ENCODE assay signal across 22 mouse cellular contexts in the genomic region with DNA sequence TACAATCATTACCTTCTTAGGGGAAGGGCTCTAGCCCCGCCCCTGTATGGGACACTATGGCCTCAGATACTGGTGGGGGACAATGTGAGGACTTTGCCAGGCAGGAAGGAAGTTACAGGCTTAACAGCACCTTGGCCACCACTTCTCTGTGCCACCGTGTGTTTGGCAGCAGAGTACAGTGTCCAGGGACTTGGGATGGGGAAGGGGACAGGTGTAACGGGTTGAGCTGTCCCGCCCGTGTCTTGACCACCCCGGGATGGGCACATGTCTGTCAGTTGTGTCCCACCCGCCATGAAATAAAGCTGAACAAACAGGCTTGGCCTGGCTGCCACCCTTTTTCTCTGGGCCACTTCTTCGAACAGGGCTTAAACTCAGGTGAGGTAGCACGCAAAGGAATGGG. TPM values are rescaled to one million over a fixed set of nuclear protein-coding genes. Genes with fewer than 3 reads are reported as not detected.
DNase-seq lines count a peak whose midpoint lies in the region; ATAC-seq lines count a peak whose summit lies in the region.
"Had no signal": no experiment of that assay in that cellular context is flagged by ENCODE, and none has a peak within 500 bp of the region (broad histone marks: within the 10 kb centered on the region; RNA-seq: fewer than 3 reads in every experiment).

No protein-coding gene starts in this region.

- H3K4me2 ChIP-seq in neural tube, embryonic 15.5 days, result no peak overlapping the region
- H3K4me2 ChIP-seq in forebrain, embryonic 11.5 days (ENCODE audit: low read depth, low read length, severe bottlenecking), result no peak overlapping the region
- H3K4me2 ChIP-seq: embryonic facial prominence, embryonic 12.5 days; forebrain, embryonic 12.5 days had no signal

- H3K36me3 ChIP-seq in neural tube, embryonic 15.5 days, result peaks cover 18% of the 10 kb centered on the region
- H3K36me3 ChIP-seq in forebrain, embryonic 11.5 days (ENCODE audit: control insufficient read depth, insufficient read depth, low read length), result no peaks in the 10 kb centered on the region
- H3K36me3 ChIP-seq: G1E had no signal

- H3K4me1 ChIP-seq in neural tube, embryonic 15.5 days, result peaks cover 26% of the 10 kb centered on the region
- H3K4me1 ChIP-seq in forebrain, embryonic 11.5 days (replicated peaks; ENCODE audit: control insufficient read depth, insufficient read depth, low read length), result peaks cover 16% of the 10 kb centered on the region

- no peaks in the 10 kb centered on the region for H3K27me3 ChIP-seq in neural tube, embryonic 15.5 days (replicated peaks)
- H3K27me3 ChIP-seq in forebrain, embryonic 11.5 days (ENCODE audit: control insufficient read depth, insufficient read depth, low read length), result no peaks in the 10 kb centered on the region; the same call in 1 of the 2 replicates
- H3K27me3 ChIP-seq: Patski had no signal

- peak; percentile 57 for DNase-seq in cerebellum, adult 9-11 months
- DNase-seq in cerebellum, postnatal 14 days, result no peak
- no peak for DNase-seq in neural tube, embryonic 10.5 days (ENCODE audit: extremely low spot score, low spot score)
- DNase-seq in forebrain, embryonic 11.5 days (ENCODE audit: low spot score), result no peak
- DNase-seq: adrenal gland, adult 8-10 months; adrenal gland, postnatal 14 days; adrenal gland, postnatal 36 days; cerebellum, adult 8-10 months; cerebellum, postnatal 10 days; cerebellum, postnatal 36 days had no signal

- H3K4me3 ChIP-seq in neural tube, embryonic 15.5 days (replicated peaks), result no peak overlapping the region
- no peak overlapping the region for H3K4me3 ChIP-seq in forebrain, embryonic 11.5 days (ENCODE audit: low read depth, low read length)
- H3K4me3 ChIP-seq: embryonic facial prominence, embryonic 10.5 days; embryonic facial prominence, embryonic 12.5 days; forebrain, embryonic 12.5 days had no signal

- no peak for ATAC-seq in neural tube, embryonic 15.5 days (ENCODE audit: low FRiP score)
- no peak for ATAC-seq in forebrain, embryonic 11.5 days (replicated peaks; ENCODE audit: low FRiP score)
- ATAC-seq: activated CD4-positive, CD25-positive, alpha-beta regulatory T cell, adult 4 months; forebrain, embryonic 14.5 days; forebrain, embryonic 16.5 days; Patski had no signal

- no peaks in the 10 kb centered on the region for H3K9me3 ChIP-seq in neural tube, embryonic 15.5 days (replicated peaks)
- H3K9me3 ChIP-seq in forebrain, embryonic 11.5 days (ENCODE audit: control insufficient read depth, low read length), result no peaks in the 10 kb centered on the region
- H3K9me3 ChIP-seq: embryonic facial prominence, embryonic 10.5 days; embryonic facial prominence, embryonic 12.5 days; forebrain, embryonic 12.5 days; G1E had no signal

- 71% methylated on average over 9 of the region's 9 CpGs for WGBS in neural tube, embryonic 15.5 days
- 62% methylated on average over 9 of the region's 9 CpGs for WGBS in forebrain, embryonic 11.5 days

- 0 out of 2 replicates have a peak overlapping the region, but pooled peaks have one; percentile 18 for H3K27ac ChIP-seq in neural tube, embryonic 15.5 days (replicated peaks)
- no peak overlapping the region for H3K27ac ChIP-seq in forebrain, embryonic 11.5 days (ENCODE audit: low read depth, low read length)
- H3K27ac ChIP-seq: embryonic facial prominence, embryonic 10.5 days; embryonic facial prominence, embryonic 12.5 days had no signal

- H3K9ac ChIP-seq in neural tube, embryonic 15.5 days (replicated peaks), result no peak overlapping the region
- no peak overlapping the region for H3K9ac ChIP-seq in forebrain, embryonic 11.5 days (ENCODE audit: low read length)
- H3K9ac ChIP-seq: embryonic facial prominence, embryonic 12.5 days; forebrain, embryonic 12.5 days had no signal

RNA-seq across cellular contexts. Expression of gene Kctd17, which starts 10.6 kb away (rescaled TPM):
- 141 and 158 TPM in 2 replicates for polyA plus RNA-seq in neural tube, embryonic 15.5 days (2015; fragmentation: Nextera tagmentation; extraction: Ambion mirVana)
- 67.9 and 76.7 TPM in 2 replicates for polyA plus RNA-seq in forebrain, embryonic 11.5 days (2014; fragmentation: Nextera tagmentation; extraction: Ambion mirVana)

RNA-seq across cellular contexts. Expression of gene Tmprss6, which starts 29.5 kb away (rescaled TPM):
- polyA plus RNA-seq in neural tube, embryonic 15.5 days (2015; fragmentation: Nextera tagmentation; extraction: Ambion mirVana), result 0.05 and 0.69 TPM in 2 replicates
- polyA plus RNA-seq in forebrain, embryonic 11.5 days (2014; fragmentation: Nextera tagmentation; extraction: Ambion mirVana), result 0.31 and 0.79 TPM in 2 replicates
- polyA plus RNA-seq: activated CD4-positive, CD25-positive, alpha-beta regulatory T cell, adult 4 months; G1E had no signal

RNA-seq across cellular contexts. Expression of gene Mpst, which starts 32.8 kb away (rescaled TPM):
- polyA plus RNA-seq in neural tube, embryonic 15.5 days (2015; fragmentation: Nextera tagmentation; extraction: Ambion mirVana), result 3.2 and 3.8 TPM in 2 replicates
- polyA plus RNA-seq in forebrain, embryonic 11.5 days (2014; fragmentation: Nextera tagmentation; extraction: Ambion mirVana), result 2.7 and 4.2 TPM in 2 replicates

RNA-seq across cellular contexts. Expression of gene Tst, which starts 33.3 kb away (rescaled TPM):
- polyA plus RNA-seq in neural tube, embryonic 15.5 days (2015; fragmentation: Nextera tagmentation; extraction: Ambion mirVana), result 16.9 and 37.0 TPM in 2 replicates
- polyA plus RNA-seq in forebrain, embryonic 11.5 days (2014; fragmentation: Nextera tagmentation; extraction: Ambion mirVana), result 10.4 and 11.9 TPM in 2 replicates

RNA-seq across cellular contexts. Expression of gene Tex33, which starts 43.3 kb away (rescaled TPM):
- polyA plus RNA-seq in neural tube, embryonic 15.5 days (2015; fragmentation: Nextera tagmentation; extraction: Ambion mirVana), result not detected in 2 replicates
- polyA plus RNA-seq in forebrain, embryonic 11.5 days (2014; fragmentation: Nextera tagmentation; extraction: Ambion mirVana), result not detected in 2 replicates
- polyA plus RNA-seq: activated CD4-positive, CD25-positive, alpha-beta regulatory T cell, adult 4 months; C2C12; cortical plate, adult 2 months; embryonic facial prominence, embryonic 10.5 days; embryonic facial prominence, embryonic 12.5 days; embryonic facial prominence, embryonic 14.5 days; forebrain, embryonic 12.5 days; forebrain, embryonic 14.5 days; forebrain, embryonic 16.5 days; G1E; Patski had no signal
